Mouse (Mus musculus): ENCODE results near the gene Paqr7. TPM values are rescaled to one million over a fixed set of nuclear protein-coding genes. Genes with fewer than 3 reads are reported as not detected.
"Not testable (repeated sequence)": the region's sequence is repeated elsewhere in the genome, so short reads cannot be mapped to it uniquely, and the experiment has no call there.

Gene Paqr7
- polyA plus RNA-seq, 1 experiment from 2014 or later = 12.8 TPM

GRCm38 (mm10) chr4:134491716-134492115 is 4.8 kb upstream of the Paqr7 start:
- 81% methylated on average over 6 of the region's 6 CpGs for WGBS
- ATAC-seq = no peak
- no peak overlapping the region for H3K4me2 ChIP-seq (replicated peaks)
- H3K4me3 ChIP-seq (replicated peaks) = no peak overlapping the region
- no peak overlapping the region for H3K9ac ChIP-seq (replicated peaks)
- H3K36me3 ChIP-seq = no peaks in the 10 kb centered on the region
- no peak overlapping the region for H3K27ac ChIP-seq
- 0 out of 2 replicates have a peak, but pooled peaks cover 7% of the 10 kb centered on the region for H3K27me3 ChIP-seq
- no peaks in the 10 kb centered on the region for H3K9me3 ChIP-seq
- H3K4me1 ChIP-seq (replicated peaks) = peaks cover 20% of the 10 kb centered on the region

GRCm38 (mm10) chr4:134494161-134494560 is 2.3 kb upstream of the Paqr7 start:
- H3K9ac ChIP-seq (replicated peaks); H3K36me3 ChIP-seq; H3K27ac ChIP-seq; ATAC-seq; H3K27me3 ChIP-seq; H3K9me3 ChIP-seq; H3K4me3 ChIP-seq (replicated peaks); H3K4me2 ChIP-seq (replicated peaks): not testable (repeated sequence)
- peaks cover 36% of the 10 kb centered on the region for H3K4me1 ChIP-seq (replicated peaks)
- 94% methylated on average over 6 of the region's 6 CpGs for WGBS

DNA sequence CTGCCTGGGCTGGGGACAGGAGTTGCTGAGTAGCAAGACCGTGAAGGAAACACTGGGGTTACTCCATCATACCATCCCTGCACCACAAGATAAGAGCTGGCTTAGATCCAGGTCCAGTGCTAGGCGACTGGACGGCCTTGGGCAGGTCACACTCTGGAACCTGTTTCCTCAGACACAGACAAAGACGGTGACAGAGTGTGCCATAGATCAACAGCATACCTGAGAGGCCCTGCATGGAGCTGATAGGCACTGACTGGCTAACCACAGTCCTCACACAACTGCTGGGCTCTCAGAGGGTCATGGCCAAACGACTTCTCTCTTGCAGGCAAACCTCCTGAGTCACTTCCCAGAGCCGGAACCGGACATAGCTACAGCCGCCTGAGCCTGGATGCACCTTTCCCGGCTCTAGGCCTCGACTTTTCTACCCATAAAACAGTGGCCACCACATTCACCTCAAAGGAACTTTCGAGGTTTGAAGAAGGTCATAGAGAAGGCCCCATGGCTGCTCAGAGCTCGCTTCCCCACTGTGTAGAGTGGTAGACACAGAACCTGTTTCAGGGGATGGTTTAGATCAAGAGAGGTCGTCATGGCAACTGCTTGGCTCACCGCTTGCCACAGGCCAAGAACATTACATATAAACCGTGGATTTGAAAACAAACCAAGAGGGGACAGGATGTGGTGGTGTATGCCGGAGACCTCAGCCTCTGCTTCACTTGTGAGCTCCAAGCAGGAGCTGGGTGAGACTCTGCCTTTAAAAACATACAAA is 1.5 kb upstream of the Paqr7 start:
- H3K27ac ChIP-seq = no peak overlapping the region
- H3K27me3 ChIP-seq = 0 out of 2 replicates have a peak, but pooled peaks cover 7% of the 10 kb centered on the region
- 67% methylated on average over 16 of the region's 16 CpGs for WGBS
- no peaks in the 10 kb centered on the region for H3K9me3 ChIP-seq
- H3K4me3 ChIP-seq (replicated peaks) = no peak overlapping the region
- no peaks in the 10 kb centered on the region for H3K36me3 ChIP-seq
- no peak overlapping the region for H3K9ac ChIP-seq (replicated peaks)
- no peak overlapping the region for H3K4me2 ChIP-seq (replicated peaks)
- peaks cover 36% of the 10 kb centered on the region for H3K4me1 ChIP-seq (replicated peaks)
- peak; percentile 53; the same call in 1 of the 2 replicates for ATAC-seq

DNA sequence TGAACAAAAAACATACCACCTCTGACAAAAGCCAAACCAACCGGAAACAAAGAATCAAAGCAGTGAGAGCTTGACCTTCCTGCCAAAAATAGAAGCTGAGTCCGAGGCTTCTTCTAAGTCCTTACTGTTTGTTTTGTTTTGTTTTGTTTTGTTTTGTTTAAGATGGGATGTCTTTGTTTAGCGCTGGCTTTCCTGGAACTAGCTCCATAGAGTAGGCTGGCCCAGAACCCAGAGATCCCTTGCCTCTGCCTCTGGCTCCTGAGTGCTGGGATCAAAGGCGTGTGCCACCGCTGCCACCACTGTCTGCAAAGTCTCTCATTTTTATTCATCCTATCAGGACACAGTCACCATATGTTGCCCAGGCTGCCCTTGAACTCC is 962 bp upstream of the Paqr7 start:
- H3K4me2 ChIP-seq (replicated peaks) = no peak overlapping the region
- no peak overlapping the region for H3K4me3 ChIP-seq (replicated peaks)
- H3K4me1 ChIP-seq (replicated peaks) = peaks cover 36% of the 10 kb centered on the region
- no peak overlapping the region for H3K27ac ChIP-seq
- no peak overlapping the region for H3K9ac ChIP-seq (replicated peaks)
- no peak for ATAC-seq
- 0 out of 2 replicates have a peak, but pooled peaks cover 7% of the 10 kb centered on the region for H3K27me3 ChIP-seq
- no peaks in the 10 kb centered on the region for H3K36me3 ChIP-seq
- no peaks in the 10 kb centered on the region for H3K9me3 ChIP-seq
- 63% methylated on average over 5 of the region's 5 CpGs for WGBS

DNA sequence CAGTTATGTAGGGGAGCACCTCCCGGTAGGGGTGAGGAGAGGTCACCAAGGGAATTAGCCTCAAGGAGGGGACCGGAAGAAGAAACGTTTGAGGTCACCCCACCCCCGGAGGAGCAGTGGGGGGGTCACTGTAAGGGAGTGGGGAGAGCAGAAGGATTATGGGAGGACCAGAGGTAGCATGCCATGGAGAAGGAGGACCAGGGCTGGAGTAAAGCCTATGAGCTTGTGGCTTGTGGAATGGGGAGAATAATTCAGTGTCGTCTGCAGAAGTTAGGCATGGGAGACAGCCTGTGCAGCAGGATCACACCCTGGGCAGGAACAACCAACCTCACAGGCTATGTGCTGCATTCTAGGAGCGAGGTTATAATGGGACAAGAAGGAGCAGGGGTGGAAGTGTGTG is 726 bp downstream of the Paqr7 start:
- Histone ChIP-seq H3K4me2 (replicated peaks) (peak overlapping the region; percentile 89), H3K4me1 (replicated peaks) (peaks cover 36% of the 10 kb centered on the region), H3K27me3 (0 out of 2 replicates have a peak, but pooled peaks cover 7% of the 10 kb centered on the region), H3K9ac (replicated peaks) (peak overlapping the region; percentile 76), H3K4me3 (replicated peaks) (peak overlapping the region; percentile 55), H3K9me3 (no peaks in the 10 kb centered on the region), H3K27ac (0 out of 2 replicates have a peak overlapping the region, but pooled peaks have one; percentile 7), H3K36me3 (no peaks in the 10 kb centered on the region)
- peak; percentile 65 for ATAC-seq
- WGBS = 13% methylated on average over 6 of the region's 6 CpGs

- Histone ChIP-seq H3K4me2 (replicated peaks) (peak overlapping the region; percentile 89), H3K4me1 (replicated peaks) (peaks cover 36% of the 10 kb centered on the region), H3K9ac (replicated peaks) (peak overlapping the region; percentile 76; the same call in 1 of the 2 replicates), H3K27me3 (0 out of 2 replicates have a peak, but pooled peaks cover 7% of the 10 kb centered on the region), H3K9me3 (no peaks in the 10 kb centered on the region), H3K4me3 (replicated peaks) (no peak overlapping the region), H3K27ac (no peak overlapping the region), H3K36me3 (no peaks in the 10 kb centered on the region)
- WGBS = 74% methylated on average over 12 of the region's 12 CpGs
- ATAC-seq = no peak
Measured at GRCm38 (mm10) chr4:134497986-134498731, 1.7 kb downstream of the Paqr7 start.

DNA sequence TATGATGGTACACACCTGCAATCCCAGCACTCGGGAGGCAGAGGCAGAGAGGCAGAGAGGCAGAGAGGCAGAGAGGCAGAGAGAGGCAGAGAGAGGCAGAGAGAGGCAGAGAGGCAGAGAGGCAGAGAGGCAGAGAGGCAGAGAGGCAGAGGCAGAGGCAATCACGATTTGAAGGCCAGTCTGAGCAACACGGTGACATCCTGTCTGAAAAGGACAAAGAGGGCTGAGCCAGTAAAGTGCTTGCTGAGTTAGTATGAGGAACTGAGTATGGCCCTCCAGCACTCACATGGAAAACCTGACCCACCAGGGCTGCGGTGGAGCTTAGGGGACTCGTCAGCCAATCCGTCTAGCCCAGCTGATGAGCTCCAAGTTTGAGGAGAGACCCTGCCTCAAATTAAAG is 2.5 kb downstream of the Paqr7 start:
- H3K4me3 ChIP-seq (replicated peaks); H3K36me3 ChIP-seq; H3K9ac ChIP-seq (replicated peaks); H3K9me3 ChIP-seq; H3K27ac ChIP-seq; H3K27me3 ChIP-seq; H3K4me2 ChIP-seq (replicated peaks); ATAC-seq: not testable (repeated sequence)
- peaks cover 36% of the 10 kb centered on the region for H3K4me1 ChIP-seq (replicated peaks)
- 88% methylated on average over 6 of the region's 6 CpGs for WGBS

DNA sequence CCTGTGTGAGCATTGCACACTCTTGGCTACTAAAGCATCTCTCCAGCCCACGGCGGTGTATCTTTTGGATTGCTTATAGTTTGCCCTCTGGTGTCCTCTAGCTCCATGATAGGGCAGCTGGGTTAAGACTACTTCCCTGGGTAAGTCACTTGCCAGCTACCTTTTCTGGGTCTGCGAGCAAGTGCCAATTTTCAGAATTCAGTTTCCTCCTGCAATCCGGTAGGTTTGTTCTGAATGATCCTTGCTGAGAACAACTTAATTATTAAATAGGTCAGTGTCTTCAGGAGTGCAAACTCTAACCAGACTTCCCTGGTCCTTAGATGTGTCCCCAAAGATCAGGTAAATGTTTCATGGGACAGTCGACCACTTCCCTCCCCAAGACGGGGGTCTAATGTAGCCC is 4.6 kb downstream of the Paqr7 start:
- Histone ChIP-seq H3K9ac (replicated peaks) (no peak overlapping the region), H3K4me3 (replicated peaks) (no peak overlapping the region), H3K4me1 (replicated peaks) (peaks cover 22% of the 10 kb centered on the region), H3K27me3 (0 out of 2 replicates have a peak, but pooled peaks cover 2% of the 10 kb centered on the region), H3K36me3 (no peaks in the 10 kb centered on the region), H3K27ac (no peak overlapping the region), H3K9me3 (no peaks in the 10 kb centered on the region), H3K4me2 (replicated peaks) (no peak overlapping the region)
- WGBS = 92% methylated on average over 6 of the region's 6 CpGs
- ATAC-seq = no peak

DNA sequence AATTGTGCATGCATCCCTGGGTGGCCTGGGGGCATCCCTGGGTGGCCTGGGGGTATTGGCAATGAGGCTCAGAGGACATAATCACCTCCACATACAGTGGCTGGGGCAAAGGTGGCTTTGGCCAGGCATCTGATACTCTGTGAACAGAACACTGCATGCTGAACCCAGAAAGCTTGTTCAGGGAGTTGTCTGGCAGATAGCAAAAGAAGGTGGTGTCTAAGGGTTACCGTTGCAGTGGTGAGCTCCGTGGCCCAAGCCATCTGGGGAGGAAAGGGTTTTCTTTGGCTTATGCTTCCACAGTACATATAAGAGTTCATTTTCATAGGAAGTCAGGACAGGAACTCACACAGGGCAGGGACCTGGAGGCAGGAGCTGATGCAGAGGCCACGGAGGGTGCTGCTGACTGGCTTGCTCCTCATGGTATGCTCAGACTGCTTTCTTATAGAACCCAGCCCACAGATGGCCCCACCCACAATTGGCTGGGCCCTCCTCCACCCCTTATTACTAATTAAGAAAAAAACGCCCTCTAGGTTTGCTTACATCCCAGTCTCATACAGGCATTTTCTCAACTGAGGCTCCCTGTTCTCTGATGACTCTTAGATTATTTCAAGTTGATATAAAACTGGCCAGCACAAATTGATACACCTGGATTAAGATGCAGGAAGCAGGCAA is 7.3 kb downstream of the Paqr7 start:
- peaks cover 12% of the 10 kb centered on the region for H3K36me3 ChIP-seq
- no peak overlapping the region for H3K27ac ChIP-seq
- H3K4me1 ChIP-seq (replicated peaks) = no peaks in the 10 kb centered on the region
- H3K9me3 ChIP-seq = no peaks in the 10 kb centered on the region
- H3K27me3 ChIP-seq = no peaks in the 10 kb centered on the region
- no peak overlapping the region for H3K4me3 ChIP-seq (replicated peaks)
- no peak overlapping the region for H3K9ac ChIP-seq (replicated peaks)
- H3K4me2 ChIP-seq (replicated peaks) = no peak overlapping the region
- ATAC-seq = no peak
- 82% methylated on average over 4 of the region's 4 CpGs for WGBS

DNA sequence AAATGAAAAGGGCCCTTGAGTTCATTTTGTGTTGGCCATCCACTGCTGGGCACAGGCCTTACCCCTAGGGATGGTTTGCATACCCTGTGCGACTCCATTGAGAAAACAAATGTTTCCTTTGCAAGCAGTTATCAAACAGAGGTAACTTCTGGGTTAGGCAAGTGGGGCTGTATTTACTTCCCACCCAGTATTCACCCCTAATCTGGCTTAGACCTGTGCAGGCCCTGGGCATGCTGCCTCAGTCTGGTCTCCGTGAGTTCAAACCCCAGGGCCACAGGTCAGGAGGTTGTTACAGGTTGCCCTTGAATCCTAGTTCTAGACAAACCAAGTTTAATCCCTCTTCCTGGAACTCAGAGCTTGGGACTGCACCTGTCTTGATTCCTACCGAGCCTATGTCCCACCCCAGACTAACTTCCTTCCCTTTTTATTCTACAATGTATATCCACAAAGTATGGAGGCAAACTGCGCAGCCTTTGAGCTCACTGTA is 8.8 kb downstream of the Paqr7 start:
- no peaks in the 10 kb centered on the region for H3K9me3 ChIP-seq
- no peak for ATAC-seq
- no peaks in the 10 kb centered on the region for H3K27me3 ChIP-seq
- H3K4me2 ChIP-seq (replicated peaks) = no peak overlapping the region
- H3K36me3 ChIP-seq = peaks cover 12% of the 10 kb centered on the region
- no peak overlapping the region for H3K9ac ChIP-seq (replicated peaks)
- H3K27ac ChIP-seq = no peak overlapping the region
- no peaks in the 10 kb centered on the region for H3K4me1 ChIP-seq (replicated peaks)
- H3K4me3 ChIP-seq (replicated peaks) = no peak overlapping the region
- 91% methylated on average over 4 of the region's 4 CpGs for WGBS

GRCm38 (mm10) chr4:134505966-134506594 is 9.6 kb downstream of the Paqr7 start:
- Histone ChIP-seq H3K27ac (no peak overlapping the region), H3K9me3 (no peaks in the 10 kb centered on the region), H3K36me3 (peaks cover 12% of the 10 kb centered on the region), H3K4me2 (replicated peaks) (no peak overlapping the region), H3K4me1 (replicated peaks) (peaks cover 2% of the 10 kb centered on the region), H3K9ac (replicated peaks) (no peak overlapping the region), H3K27me3 (no peaks in the 10 kb centered on the region), H3K4me3 (replicated peaks) (no peak overlapping the region)
- 82% methylated on average over 3 of the region's 4 CpGs for WGBS
- no peak for ATAC-seq
